Mouse (Mus musculus): Measurements from ENCODE around the gene Ikzf4.

Gene Ikzf4

GRCm38 (mm10) chr10:128645111-128646011, at the start of gene Ikzf4:
Ikzf4 (minus strand) TSS chr10:128645991.
- DNase-seq (ENCODE audit: low spot score): peak; percentile 59

GRCm38 (mm10) chr10:128695411-128695991, 49.7 kb upstream of the Ikzf4 start:
- DNase-seq (ENCODE audit: low spot score): no peak

GRCm38 (mm10) chr10:128674469-128675008, 28.7 kb upstream of the Ikzf4 start:
- DNase-seq (ENCODE audit: low spot score): peak; percentile 37

GRCm38 (mm10) chr10:128673763-128674468, 28.1 kb upstream of the Ikzf4 start, which contains the start of gene Suox:
Suox (minus strand) TSS chr10:128674073.
- DNase-seq (ENCODE audit: low spot score): peak; percentile 74

- DNase-seq (ENCODE audit: low spot score): no peak
These were observed 25.4 kb upstream of the Ikzf4 start for GRCm38 (mm10) chr10:128671148-128671547.

- peak; percentile 52 for DNase-seq (ENCODE audit: low spot score)
These were observed 23.2 kb upstream of the Ikzf4 start for GRCm38 (mm10) chr10:128668790-128669672.

- DNase-seq (ENCODE audit: low spot score): no peak
These were observed 20.0 kb upstream of the Ikzf4 start for GRCm38 (mm10) chr10:128665806-128666205.

- no peak for DNase-seq (ENCODE audit: low spot score)
These were observed 19.5 kb upstream of the Ikzf4 start for GRCm38 (mm10) chr10:128665307-128665706.

- DNase-seq (ENCODE audit: low spot score): no peak
These were observed 19.0 kb upstream of the Ikzf4 start for GRCm38 (mm10) chr10:128664808-128665207.

GRCm38 (mm10) chr10:128663441-128664220, 17.8 kb upstream of the Ikzf4 start:
- no peak for DNase-seq (ENCODE audit: low spot score)

- no peak for DNase-seq (ENCODE audit: low spot score)
These were observed 16.7 kb upstream of the Ikzf4 start for GRCm38 (mm10) chr10:128662465-128662864.

GRCm38 (mm10) chr10:128659490-128659889, 13.7 kb upstream of the Ikzf4 start:
- no peak for DNase-seq (ENCODE audit: low spot score)

GRCm38 (mm10) chr10:128657844-128658243, 12.1 kb upstream of the Ikzf4 start:
- no peak for DNase-seq (ENCODE audit: low spot score)

GRCm38 (mm10) chr10:128656731-128657130, 10.9 kb upstream of the Ikzf4 start:
- DNase-seq (ENCODE audit: low spot score): no peak

GRCm38 (mm10) chr10:128655254-128655653, 9.5 kb upstream of the Ikzf4 start:
- DNase-seq (ENCODE audit: low spot score): no peak

- DNase-seq (ENCODE audit: low spot score): no peak
These were observed 8.1 kb upstream of the Ikzf4 start for GRCm38 (mm10) chr10:128653866-128654265.

GRCm38 (mm10) chr10:128646139-128647089, 623 bp upstream of the Ikzf4 start:
- DNase-seq (ENCODE audit: low spot score): peak; percentile 34

- no peak for DNase-seq (ENCODE audit: low spot score)
These were observed 3.0 kb downstream of the Ikzf4 start for GRCm38 (mm10) chr10:128642749-128643148.

- no peak for DNase-seq (ENCODE audit: low spot score)
These were observed 3.9 kb downstream of the Ikzf4 start for GRCm38 (mm10) chr10:128641871-128642270.
